8 mouse cellular contexts compared by ENCODE assay signal in the genomic region with DNA sequence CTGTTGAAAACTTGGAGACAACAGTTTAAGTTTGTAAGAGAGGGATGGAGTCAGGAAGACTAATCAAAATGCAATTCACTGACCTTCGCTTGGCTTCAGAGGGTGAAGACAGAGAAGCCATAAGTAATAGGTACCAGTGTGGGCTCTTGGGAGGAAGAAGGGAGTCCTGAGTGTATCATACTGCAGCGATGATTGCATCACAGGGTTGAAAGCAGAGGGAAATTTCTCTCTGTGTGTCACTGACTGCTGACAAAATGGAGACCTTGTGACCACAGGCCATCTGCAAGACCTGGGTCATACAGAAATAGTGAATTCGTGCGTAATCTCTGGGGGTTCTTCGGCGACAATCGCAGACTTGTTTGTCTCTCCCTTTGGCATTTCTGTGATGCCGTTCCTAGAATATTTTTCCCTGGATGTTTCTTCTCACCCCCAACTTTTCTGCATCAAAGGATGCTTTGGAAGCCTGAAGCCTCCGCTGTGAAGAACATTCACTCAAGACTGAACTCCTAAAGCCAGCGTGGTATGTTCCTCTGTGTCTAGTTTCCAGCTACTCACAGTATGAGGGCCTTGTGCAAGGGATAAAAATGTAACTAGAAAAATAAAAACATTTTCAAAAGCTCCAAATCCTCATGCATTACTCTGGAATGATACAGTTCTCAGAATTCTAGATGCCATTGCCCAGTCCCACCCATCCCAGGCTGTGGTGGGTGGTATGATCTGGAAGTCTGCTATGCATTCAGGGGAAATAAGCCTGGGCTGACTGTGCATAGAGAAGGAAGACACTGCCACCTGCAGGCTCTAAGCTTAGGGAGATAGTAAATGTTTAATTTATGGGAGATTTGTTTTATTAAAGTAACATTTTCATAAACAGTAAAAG.
DNase-seq lines count a peak whose midpoint lies in the region; ATAC-seq lines count a peak whose summit lies in the region.
"Had no signal": no experiment of that assay in that cellular context is flagged by ENCODE, and none has a peak within 500 bp of the region (broad histone marks: within the 10 kb centered on the region; RNA-seq: fewer than 3 reads in every experiment).

No protein-coding gene starts in this region.

- H3K27me3 ChIP-seq in embryonic facial prominence, embryonic 12.5 days = peaks cover 2% of the 10 kb centered on the region; the same call in 1 of the 2 replicates
- H3K27me3 ChIP-seq in lung, embryonic 16.5 days (ENCODE audit: control insufficient read depth, insufficient read depth, low read depth, low read length) = no peaks in the 10 kb centered on the region
- H3K27me3 ChIP-seq: stomach, embryonic 15.5 days had no signal

- WGBS in embryonic facial prominence, embryonic 12.5 days = 85% methylated on average over 10 of the region's 10 CpGs
- WGBS in lung, embryonic 16.5 days = 77% methylated on average over 10 of the region's 10 CpGs

- ATAC-seq in embryonic facial prominence, embryonic 12.5 days (ENCODE audit: insufficient number of reproducible peaks, insufficient read depth, low FRiP score, low TSS enrichment) = peak; percentile 79; the same call in 1 of the 2 replicates
- peak; percentile 83 for ATAC-seq in lung, embryonic 16.5 days (ENCODE audit: low read depth)

- H3K36me3 ChIP-seq in embryonic facial prominence, embryonic 12.5 days = no peaks in the 10 kb centered on the region
- H3K36me3 ChIP-seq in lung, embryonic 16.5 days (ENCODE audit: control insufficient read depth, insufficient read depth, low read length) = no peaks in the 10 kb centered on the region
- H3K36me3 ChIP-seq: stomach, embryonic 15.5 days had no signal

- H3K27ac ChIP-seq in embryonic facial prominence, embryonic 12.5 days = no peak overlapping the region
- H3K27ac ChIP-seq in lung, embryonic 16.5 days (ENCODE audit: low read length) = peak overlapping the region; percentile 17; the same call in 1 of the 2 replicates
- H3K27ac ChIP-seq: stomach, embryonic 15.5 days had no signal

- H3K9ac ChIP-seq in embryonic facial prominence, embryonic 12.5 days = no peak overlapping the region
- H3K9ac ChIP-seq in lung, embryonic 16.5 days (ENCODE audit: low read length) = no peak overlapping the region
- H3K9ac ChIP-seq: stomach, embryonic 15.5 days had no signal

- no peak overlapping the region for H3K4me3 ChIP-seq in embryonic facial prominence, embryonic 12.5 days
- H3K4me3 ChIP-seq in lung, embryonic 16.5 days (ENCODE audit: low read length) = no peak overlapping the region
- H3K4me3 ChIP-seq: stomach, embryonic 15.5 days had no signal

- peak; percentile 53 for DNase-seq in MN1 (ENCODE audit: low spot score)
- peak; percentile 67 for DNase-seq in adrenal gland, postnatal 10 days
- peak; percentile 76 to 83 for DNase-seq in heart, postnatal 10 days
- DNase-seq in layer of hippocampus, adult 11-12 months (ENCODE audit: low spot score) = peak; percentile 82
- peak; percentile 56 for DNase-seq in right cerebral cortex, adult 18-20 months

- H3K9me3 ChIP-seq in embryonic facial prominence, embryonic 12.5 days = no peaks in the 10 kb centered on the region
- no peaks in the 10 kb centered on the region for H3K9me3 ChIP-seq in lung, embryonic 16.5 days (ENCODE audit: control insufficient read depth, low read length)
- H3K9me3 ChIP-seq: stomach, embryonic 15.5 days had no signal

- intact Hi-C loops in heart, postnatal 10 days (cut with DNase I) = loop anchor here (1.0 to 5.0 kb wide), 8 partner anchors 70 to 1616 kb away; no protein-coding TSS in a partner anchor

- 0 out of 2 replicates have a peak, but pooled peaks cover 4% of the 10 kb centered on the region for H3K4me1 ChIP-seq in embryonic facial prominence, embryonic 12.5 days
- peaks cover 4% of the 10 kb centered on the region; the same call in 1 of the 2 replicates for H3K4me1 ChIP-seq in lung, embryonic 16.5 days (replicated peaks; ENCODE audit: control insufficient read depth, insufficient read depth, low read length)
- H3K4me1 ChIP-seq: stomach, embryonic 15.5 days had no signal

- no peak overlapping the region for H3K4me2 ChIP-seq in embryonic facial prominence, embryonic 12.5 days (replicated peaks)
- no peak overlapping the region for H3K4me2 ChIP-seq in lung, embryonic 16.5 days (ENCODE audit: low read depth, low read length)
- H3K4me2 ChIP-seq: stomach, embryonic 15.5 days had no signal
